Mouse (Mus musculus) T-helper 2 cell (primary cell): ENCODE data around the gene Kng1.
"Not testable (repeated sequence)": the region's sequence is repeated elsewhere in the genome, so short reads cannot be mapped to it uniquely, and the experiment has no call there.

Experiments used
- in situ Hi-C: fragments of 300-600 bp; cut with MboI, MseI; formaldehyde crosslinking; loops from one replicate; pipeline ENCODE4 v1.15.1; 2025; ENCODE audit warnings: high pct_unique_total_duplicates

Gene Kng1

DNA sequence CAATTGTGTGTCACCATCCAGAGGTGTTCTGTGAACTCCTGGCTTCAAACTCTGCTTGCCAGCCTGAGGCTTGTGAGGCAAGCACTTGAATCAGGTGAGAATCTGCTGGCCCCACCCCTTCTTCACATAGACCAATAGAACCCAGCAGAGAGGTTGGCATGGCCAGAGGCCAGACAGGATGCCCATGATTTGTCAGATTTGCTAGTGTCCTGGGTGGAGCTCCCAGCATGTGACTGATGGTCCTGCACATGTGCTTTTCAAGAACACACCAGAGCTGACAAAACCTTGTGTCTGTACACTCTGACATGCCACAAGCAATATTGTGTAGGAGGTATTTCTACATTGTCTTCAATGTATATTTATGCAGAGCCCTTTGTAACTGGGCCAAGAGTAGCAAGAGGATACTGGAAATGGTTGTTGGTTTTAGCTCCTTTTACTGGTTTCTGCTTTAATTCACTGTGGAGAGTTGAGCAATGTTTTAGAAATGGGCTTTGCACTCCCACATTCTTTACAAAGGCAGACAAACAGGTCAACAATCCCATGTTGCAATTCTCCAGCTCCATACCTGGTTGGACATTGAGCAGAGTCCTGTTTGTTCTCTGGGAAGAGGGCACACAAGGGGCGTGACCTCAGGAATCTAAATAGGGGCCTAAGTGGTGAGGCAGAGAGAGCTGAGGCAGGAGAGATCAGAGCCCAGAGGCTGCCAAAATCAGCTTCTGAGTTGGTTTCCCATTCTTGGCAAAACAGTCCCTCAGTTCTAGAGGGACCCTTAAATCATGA is at the start of gene Kng1:
Kng1 (plus strand) TSS at position 198 of the 780 bp plus-strand sequence.
- in situ Hi-C loops, result loop anchor here (10.0 kb wide), 1 partner anchor 357 kb away; no protein-coding TSS in a partner anchor

DNA sequence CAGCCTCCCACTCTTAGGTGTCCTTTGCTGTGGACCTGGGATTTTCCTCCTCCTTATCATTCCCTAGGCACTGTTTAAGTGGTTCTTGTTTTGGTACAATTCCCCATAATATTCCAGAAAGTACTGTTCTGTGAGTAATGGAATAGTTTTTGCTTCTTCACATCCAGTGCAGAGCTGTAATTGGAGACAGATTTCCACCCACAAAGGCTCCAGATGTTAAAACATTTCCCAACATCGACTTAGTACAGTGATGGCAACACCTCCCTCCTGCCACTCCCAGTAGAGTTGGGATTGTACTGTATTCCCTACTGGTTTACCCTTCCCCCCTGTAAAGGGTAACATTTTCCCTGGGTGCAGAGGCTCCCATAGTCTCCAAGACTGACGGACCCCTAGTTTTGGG is 43.9 kb upstream of the Kng1 start:
- in situ Hi-C loops, result not testable (repeated sequence)

DNA sequence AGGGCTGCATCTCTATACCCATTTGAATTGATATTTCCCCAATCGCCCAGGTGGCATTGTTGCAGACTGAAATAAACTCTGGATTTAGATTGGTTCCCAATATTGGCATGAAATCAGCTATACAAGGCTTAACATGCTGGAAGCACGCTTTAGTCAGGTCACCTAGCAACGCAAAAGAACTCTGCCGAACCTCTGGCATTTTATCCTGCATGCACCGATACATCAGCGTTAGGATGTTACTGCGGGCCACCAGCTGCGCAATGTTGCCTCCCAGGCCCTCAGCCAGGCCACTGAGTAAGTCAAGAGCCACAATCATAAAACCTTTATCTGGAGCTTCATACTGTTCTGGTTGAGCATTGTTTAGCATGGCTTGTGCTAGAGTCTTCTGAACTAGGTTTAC is 43.0 kb upstream of the Kng1 start:
- in situ Hi-C loops, result not testable (repeated sequence)

DNA sequence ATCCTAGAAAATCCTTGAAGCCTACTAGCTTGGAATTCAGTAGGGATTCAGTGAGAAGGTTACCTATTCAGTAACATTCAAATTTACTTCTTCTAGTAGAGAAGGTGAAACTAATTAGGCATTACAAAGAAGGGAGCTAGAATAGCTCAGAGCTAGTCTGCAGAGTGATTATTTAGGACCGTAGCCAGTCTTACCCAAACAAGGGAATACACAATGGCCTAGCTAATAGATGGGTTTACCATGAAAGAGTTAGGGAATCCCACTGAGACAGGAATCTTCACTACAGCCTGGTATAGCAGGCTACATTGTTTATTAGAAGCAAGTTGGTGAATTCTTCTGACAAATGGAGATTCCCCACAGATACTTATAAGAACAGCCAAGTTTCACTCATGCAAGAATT is 37.1 kb upstream of the Kng1 start:
- in situ Hi-C loops, result not testable (repeated sequence)

DNA sequence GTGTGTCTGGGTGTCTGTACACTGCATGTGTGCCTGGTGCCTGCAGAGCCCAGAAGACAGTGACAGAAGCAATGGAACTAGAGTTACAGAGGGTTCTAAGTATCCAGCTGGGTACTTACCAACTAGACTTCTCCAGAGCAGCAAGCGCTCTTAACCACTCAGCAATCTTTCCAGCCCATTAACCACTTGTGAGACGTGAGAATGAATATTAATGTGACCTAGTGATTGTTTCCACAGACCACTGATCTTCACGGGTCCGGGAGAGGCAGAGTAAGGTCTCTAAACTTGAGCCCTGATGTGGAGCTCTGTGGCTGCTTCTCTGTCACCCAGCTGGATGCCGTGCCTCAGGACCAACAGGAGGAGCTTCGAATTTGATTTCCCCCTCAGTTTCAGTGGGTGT is 32.6 kb upstream of the Kng1 start:
- in situ Hi-C loops, result loop anchor here (25.0 kb wide), 1 partner anchor 463 kb away; no protein-coding TSS in a partner anchor

DNA sequence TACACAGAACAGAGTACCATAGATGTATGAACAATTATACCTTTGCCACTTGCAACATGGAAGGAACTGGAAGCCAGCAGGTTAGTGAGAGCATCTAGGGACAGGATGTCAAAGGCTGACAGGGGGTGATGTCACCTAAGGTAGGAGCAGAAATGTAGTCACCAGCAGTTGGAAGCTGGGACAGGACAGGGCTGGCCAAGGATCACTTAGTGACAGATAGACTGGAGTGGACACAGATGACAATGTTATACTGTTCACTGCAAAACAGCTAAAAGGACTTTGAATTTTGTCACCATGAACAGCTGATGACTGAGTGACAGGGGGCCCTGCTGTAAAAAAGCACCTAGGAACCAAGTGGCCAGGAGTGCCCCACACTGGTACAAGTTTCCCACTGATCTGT is 31.1 kb upstream of the Kng1 start:
- in situ Hi-C loops, result loop anchor here (25.0 kb wide), 1 partner anchor 464 kb away; no protein-coding TSS in a partner anchor

DNA sequence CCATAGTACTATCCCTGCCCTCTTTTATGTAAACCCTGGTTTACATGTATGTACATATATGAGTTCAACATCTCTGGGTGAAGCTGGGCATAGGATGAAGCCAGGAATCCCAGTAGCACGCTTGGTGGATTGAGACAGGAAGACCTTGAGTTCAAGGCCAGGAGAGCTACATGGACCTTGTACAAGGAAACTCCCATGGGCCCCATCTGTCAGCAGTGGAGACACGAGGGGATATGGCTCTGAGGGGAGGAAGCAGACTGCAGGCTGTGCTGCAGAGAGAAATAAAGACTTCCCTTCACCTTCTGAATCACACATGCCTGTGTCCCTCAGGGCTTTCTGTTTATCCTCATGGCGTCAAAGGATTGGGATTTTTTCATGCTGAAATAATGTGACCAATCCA is 30.3 kb upstream of the Kng1 start:
- in situ Hi-C loops, result loop anchor here (25.0 kb wide), 1 partner anchor 465 kb away; no protein-coding TSS in a partner anchor

DNA sequence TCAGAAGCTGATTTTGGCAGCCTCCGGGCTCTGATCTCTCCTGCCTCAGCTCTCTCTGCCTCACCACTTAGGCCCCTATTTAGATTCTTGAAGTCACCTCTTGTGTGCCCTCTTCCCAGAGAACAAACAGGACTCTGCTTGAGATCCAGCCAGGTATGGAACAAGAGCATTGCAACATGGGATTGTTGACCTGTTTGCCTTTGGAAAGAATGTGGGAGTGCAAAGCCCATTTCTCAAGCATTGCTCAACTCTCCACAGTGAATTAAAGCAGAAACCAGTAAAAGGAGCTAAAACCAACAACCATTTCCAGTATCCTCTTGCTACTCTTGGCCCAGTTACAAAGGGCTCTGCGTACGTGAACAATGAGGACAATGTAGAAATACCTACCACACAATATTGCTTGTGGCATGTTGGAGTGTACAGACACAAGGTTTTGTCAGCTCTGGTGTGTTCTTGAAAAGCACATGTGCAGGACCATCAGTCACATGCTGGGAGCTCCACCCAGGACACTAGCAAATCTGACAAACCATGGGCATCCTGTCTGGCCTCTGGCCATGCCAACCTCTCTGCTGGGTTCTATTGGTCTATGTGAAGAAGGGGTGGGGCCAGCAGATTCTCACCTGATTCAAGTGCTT is 28.6 kb upstream of the Kng1 start, which contains the start of gene Kng2:
Kng2 (minus strand) TSS at position 517 of the 635 bp plus-strand sequence.
- in situ Hi-C loops, result loop anchor here (25.0 kb wide), 1 partner anchor 467 kb away; no protein-coding TSS in a partner anchor

DNA sequence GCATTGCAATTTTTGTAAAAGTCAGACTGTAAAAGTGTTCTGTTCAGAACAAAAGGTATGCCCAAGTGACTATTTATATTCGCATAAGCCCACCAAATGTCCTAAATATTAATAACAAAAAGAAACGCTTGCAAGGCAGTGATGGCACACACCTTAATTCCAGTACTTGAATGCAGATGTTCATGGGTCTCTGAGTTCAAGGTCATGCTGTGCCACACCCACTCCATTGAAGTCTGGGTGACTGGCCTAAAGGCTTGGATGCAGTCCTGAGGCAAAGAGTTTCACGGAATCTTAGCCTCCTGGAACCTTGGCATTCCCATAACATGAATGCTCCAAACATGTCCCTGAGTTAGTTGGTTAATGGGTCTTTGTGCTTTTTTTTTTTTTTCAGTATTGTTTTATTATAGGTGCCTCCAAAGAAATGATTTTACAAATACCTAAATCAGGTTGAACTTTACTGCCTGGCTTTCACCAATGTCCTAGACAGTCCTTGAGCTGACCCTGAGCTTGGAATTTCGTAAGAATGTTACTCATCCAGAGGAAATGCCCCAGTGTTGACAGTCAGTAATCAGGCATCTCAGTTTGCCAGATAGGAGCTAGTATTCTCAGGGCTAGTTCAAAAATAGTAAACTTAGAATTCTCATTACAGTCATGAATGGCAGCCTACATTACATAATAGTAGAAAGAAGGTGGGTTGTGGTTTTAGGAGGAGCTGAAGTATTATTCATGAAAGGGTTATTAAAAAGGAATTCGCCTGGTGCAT is 26.8 kb upstream of the Kng1 start:
- in situ Hi-C loops, result loop anchor here (25.0 kb wide), 1 partner anchor 469 kb away; no protein-coding TSS in a partner anchor

DNA sequence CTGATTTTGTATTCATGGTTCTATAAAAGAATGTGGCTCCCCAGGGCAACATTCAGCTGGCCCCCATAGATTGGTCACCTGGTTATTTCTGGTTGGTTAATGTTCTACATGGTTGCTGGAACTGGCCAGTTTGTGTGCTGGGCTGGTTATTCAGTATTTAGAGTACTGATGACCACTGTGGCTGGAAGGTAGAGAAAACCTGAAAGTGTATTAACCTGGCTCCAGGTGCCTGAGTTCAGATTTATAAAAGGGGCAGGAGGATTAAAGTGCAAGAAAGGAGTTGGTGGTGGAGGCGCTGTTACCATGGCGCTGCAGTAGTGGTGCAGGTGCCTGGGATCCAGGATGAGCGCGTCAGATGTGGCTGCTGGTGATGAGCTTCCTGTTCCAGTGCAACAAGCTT is 24.0 kb upstream of the Kng1 start:
- in situ Hi-C loops, result loop anchor here (25.0 kb wide), 1 partner anchor 471 kb away; no protein-coding TSS in a partner anchor

DNA sequence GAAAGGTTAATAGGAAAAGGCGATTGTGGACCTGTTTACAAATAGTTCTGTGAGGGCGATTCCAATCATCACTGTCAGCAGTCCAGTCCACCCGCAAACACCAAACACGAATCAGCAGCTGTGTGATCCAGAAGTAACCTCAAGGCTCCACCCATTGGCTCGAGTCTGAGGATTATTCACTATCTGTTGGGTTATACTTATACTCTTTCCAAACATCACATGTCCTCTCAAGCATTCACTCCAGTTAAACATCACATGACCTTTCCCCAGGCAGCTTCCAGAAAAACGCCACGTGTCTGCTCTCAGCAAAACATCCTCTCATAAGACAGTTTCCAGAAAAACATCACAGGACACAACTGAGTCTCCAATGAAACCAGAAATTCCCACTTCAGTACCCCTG is 19.9 kb upstream of the Kng1 start:
- in situ Hi-C loops, result loop anchor here (25.0 kb wide), 1 partner anchor 475 kb away; no protein-coding TSS in a partner anchor

DNA sequence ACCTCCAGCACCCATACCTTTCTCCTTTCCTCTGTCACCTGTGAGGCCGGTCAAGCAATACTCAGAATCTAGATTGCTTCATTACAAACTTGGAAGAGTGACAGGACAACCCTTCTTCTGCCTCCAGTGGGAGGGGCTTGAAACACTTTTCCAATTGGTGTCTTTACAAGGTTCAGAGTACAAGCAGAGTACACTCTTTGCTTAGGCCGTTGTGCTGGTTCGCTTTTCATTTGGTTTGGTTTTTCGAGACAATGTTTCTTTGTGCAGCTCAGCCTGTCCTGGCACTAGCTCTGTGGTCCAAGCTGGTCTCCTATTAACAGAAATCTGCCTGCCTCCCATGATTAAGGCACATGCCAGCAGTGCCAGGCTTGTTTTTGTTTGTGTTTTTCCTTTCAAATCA is 18.4 kb upstream of the Kng1 start:
- in situ Hi-C loops, result loop anchor here (25.0 kb wide), 1 partner anchor 477 kb away; no protein-coding TSS in a partner anchor

DNA sequence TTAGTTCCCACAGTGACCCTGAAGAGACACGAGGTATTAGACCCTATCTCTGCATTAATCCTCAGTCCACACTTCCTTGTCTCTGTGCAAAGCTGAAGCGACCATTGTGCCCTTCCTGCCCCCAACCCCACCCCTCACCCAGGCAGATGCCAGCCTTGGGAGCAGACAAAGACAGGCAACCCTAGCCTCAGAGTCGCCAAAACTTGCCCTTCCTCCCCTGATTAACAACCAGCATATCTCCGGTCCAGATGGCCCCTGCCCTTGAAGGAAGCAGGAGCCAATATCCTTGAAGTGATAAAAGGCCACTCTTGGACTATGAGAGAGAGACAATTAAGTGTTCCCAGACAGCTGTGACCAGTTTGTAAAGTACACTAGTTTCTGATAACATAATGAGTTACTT is 16.8 kb upstream of the Kng1 start:
- in situ Hi-C loops, result loop anchor here (25.0 kb wide), 1 partner anchor 479 kb away; no protein-coding TSS in a partner anchor

DNA sequence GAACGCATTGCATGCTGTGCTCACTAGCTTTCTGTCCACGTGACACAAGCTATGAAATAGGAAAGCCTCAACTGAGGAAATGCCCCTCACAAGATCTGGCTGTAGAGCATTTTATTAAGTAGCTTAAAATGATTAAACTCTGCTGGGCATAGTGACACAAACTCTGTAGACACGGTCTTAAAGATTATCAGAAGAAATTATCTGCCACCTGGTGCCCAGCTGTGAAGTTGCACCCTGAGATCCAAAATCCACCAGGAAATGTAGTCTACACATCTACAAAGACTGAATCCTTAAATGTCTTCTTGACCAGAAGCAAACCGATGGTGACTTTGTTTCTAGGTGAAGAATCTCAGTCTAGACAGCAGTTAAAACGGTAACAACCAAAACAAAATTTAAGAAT is 11.3 kb upstream of the Kng1 start:
- in situ Hi-C loops, result loop anchor here (25.0 kb wide), 1 partner anchor 484 kb away; no protein-coding TSS in a partner anchor

DNA sequence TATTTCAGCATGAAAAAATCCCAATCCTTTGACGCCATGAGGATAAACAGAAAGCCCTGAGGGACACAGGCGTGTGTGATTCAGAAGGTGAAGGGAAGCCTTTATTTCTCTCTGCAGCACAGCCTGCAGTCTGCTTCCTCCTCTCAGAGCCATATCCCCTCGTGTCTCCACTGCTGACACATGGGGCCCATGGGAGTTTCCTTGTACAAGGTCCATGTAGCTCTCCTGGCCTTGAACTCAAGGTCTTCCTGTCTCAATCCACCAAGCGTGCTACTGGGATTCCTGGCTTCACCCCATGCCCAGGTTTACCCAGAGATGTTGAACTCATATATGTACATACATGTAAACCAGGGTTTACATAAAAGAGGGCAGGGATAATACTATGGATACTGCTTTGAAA is 2.0 kb downstream of the Kng1 start:
- in situ Hi-C loops, result loop anchor here (10.0 kb wide), 1 partner anchor 355 kb away; no protein-coding TSS in a partner anchor

DNA sequence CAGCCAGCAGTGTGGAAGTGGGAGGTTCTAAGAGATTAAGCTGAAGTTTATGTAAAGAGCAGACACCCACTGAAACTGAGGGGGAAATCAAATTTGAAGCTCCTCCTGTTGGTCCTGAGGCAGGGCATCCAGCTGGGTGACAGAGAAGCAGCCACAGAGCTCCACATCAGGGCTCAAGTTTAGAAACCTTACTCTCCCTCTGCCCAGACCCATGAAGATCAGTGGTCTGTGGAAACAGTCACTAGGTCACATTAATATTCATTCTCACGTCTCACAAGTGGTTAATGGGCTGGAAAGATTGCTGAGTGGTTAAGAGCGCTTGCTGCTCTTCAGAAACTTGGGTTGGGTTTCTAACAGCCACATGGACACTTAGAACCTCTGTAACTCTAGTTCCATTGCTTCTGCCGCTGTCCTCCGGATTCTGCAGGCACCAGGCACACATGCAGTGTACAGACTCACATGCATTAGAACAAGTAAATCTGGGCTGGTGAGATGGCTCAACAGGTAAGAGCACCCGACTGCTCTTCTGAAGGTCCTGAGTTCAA is 3.2 kb downstream of the Kng1 start:
- in situ Hi-C loops, result not testable (repeated sequence)

DNA sequence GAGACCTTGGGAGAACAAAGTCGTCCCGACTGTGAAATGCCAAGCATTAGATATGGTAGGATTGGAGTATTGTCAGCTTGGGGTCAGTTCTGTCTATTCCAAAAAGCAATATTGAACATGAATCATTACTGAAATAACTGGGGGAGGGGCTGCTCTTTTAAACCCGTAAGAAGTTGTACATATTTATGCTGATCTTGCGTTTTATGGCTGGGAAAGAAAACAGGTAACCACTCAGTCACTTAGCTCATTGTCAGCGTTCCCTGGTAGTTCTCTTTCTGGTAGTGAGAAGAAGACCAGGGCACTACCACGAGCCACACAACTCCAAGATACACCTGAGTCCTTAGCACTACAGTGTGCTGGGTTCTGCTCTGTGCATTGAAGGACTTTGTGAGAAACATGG is 19.9 kb downstream of the Kng1 start:
- in situ Hi-C loops, result not testable (repeated sequence)

DNA sequence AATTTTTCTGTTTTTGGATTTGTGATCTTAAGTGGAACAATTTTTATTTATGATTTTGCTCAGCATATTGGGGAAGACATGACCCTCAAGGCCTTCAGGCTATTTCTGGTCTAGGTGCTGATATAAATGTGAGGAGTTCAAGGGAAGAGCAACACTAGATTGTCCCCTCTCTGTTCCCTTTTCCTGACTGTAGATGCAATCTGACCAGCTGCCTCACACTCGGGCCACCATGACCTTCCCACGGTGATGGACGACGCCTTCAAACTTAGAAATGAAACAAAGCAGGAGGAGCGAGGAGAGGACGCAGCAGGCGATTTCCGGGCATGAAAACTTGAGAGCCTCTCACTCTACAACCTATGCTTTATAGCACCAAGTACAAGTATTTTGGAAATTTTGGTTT is 29.5 kb downstream of the Kng1 start:
- in situ Hi-C loops, result not testable (repeated sequence)

DNA sequence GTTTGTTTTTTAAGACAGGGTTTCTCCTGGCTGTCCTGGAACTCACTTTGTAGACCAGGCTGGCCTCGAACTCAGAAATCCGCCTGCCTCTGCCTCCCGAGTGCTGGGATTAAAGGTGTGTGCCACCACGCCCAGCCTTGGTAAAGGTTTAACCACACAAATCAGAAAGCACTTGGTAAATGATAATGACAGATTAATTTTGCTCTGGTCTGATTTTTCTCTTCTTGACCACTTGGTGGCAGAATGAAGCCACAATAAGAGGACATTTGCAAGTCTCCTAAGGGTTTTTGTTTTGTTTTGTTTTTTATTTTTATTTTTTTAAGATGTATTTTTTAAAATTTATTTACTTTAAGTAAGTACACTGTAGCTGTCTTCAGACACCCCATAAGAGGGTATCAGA is 30.0 kb downstream of the Kng1 start:
- in situ Hi-C loops, result not testable (repeated sequence)

DNA sequence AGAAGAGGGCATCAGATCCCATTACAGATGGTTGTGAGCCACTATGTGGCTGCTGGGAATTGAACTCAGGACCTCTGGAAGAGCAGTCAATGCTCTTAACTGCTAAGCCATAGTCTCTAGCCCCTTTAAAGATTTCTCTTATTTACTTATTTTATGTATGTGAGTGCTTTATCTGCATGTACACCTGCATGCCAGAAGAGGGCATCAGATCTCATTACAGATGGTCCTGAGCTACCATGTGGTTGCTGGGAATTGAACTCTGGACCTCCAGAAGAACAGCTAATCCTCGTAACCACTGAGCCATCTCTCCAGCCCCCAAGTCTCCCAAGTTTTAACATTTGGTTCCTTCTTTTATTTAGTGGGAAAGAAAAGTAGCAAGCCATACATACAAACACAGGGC is 30.8 kb downstream of the Kng1 start:
- in situ Hi-C loops, result not testable (repeated sequence)

DNA sequence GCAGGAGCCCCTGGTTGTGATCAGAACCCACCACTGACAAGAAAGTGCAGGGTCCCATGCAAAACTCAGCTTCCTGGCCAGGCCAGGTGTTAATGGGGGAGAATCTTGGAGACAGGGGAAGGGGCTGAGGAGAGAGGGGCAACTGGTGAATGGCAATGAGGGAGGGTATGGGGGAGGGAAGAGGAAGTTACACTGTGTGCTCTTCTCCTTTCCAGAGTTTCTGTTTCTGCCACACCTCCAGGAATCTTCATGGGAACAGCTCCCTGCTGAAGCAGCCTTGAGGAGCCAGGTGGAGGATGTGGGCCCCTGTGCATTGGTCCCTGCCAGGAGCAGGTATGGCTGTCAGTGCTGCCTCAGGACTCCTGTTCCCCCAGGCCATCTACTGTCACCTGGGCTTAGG is 33.7 kb downstream of the Kng1 start:
- in situ Hi-C loops, result loop anchor here (5.0 kb wide), 1 partner anchor 46 kb away; no protein-coding TSS in a partner anchor
